Mouse (Mus musculus): ENCODE measurements around the gene Pacs1. TPM values are rescaled to one million over a fixed set of nuclear protein-coding genes. Genes with fewer than 3 reads are reported as not detected.

The Pacs1 gene
- polyA plus RNA-seq, 1 experiment, result 47.0 TPM

DNA sequence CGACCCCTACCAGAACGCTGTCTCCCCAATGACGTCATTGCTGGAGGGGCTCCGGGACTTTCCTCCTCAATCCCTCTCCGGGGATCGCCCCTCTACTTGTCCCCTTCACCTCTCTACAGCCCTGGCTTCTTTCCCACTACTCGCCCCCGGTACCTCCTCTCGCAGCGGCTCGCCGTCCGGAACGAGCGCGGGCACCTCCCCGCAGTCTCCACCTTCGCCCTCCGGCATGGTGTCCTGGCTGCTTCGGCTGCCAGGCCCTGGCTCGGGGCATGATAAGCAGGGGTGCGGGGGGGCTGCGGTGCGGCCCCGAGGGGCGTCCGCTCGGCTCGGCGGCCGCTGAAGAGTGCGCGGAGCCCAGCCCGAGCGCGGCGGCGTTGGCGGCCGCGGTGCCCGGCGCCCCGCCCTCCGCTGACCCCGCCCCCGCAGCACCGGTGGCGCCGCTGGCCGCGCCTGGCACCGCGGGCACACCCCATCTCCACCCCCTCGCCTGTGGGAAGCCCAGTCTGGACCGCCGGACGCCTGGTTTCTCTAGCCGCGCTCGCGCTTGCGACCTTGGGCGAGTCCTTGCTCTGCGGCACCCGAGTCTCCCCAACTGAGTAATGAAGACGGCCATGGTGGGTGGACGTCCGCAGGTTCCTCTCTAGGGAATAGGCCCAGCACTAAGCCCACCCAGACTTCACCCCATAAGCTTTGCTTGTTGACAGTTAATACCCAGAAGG is 187.6 kb downstream of the Pacs1 start, which contains the start of gene Tmem151a:
Gene Tmem151a (minus strand): TSS at position 387 of the 719 bp plus-strand sequence.
- peak within 1 kb of the TSS; percentile 98 for H3K27ac ChIP-seq (ENCODE audit: insufficient read depth, low read length)

DNA sequence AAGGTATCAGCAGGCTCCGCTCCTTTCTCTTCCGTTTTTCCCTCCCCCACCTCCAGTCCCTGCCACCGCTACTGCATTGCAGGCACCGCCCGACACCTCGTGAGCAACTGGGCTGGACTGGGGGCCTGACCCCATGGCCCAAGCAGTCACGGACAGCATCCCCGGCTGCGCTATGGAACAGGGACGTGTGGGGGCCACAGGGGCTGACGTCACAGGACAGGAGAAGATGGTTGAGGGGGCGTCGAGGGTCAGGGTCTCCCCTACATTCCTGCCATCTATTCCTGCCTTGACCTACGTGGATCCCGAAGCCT is 188.1 kb downstream of the Pacs1 start:
- TF ChIP-seq CTCF (IDR thresholded peaks at IDR 0.05; ENCODE audit: extremely low read depth, insufficient read depth, low read length), result no peak
- no peak for TF ChIP-seq POLR2A (IDR thresholded peaks at IDR 0.05; ENCODE audit: extremely low read depth, insufficient read depth, low read length)

More for the DNA sequence above, 187.6 kb downstream of the Pacs1 start, which contains the start of gene Tmem151a:
- TF ChIP-seq CTCF (IDR thresholded peaks at IDR 0.05; ENCODE audit: extremely low read depth, insufficient read depth, low read length) (no peak), POLR2A (IDR thresholded peaks at IDR 0.05; ENCODE audit: extremely low read depth, insufficient read depth, low read length) (peak; percentile 27)
- Histone ChIP-seq H3K4me1 (ENCODE audit: control insufficient read depth, insufficient read depth, low read length) (no peaks in the 10 kb centered on the region), H3K4me3 (ENCODE audit: insufficient read depth, low read length) (peak within 1 kb of the TSS; percentile 99)

DNA sequence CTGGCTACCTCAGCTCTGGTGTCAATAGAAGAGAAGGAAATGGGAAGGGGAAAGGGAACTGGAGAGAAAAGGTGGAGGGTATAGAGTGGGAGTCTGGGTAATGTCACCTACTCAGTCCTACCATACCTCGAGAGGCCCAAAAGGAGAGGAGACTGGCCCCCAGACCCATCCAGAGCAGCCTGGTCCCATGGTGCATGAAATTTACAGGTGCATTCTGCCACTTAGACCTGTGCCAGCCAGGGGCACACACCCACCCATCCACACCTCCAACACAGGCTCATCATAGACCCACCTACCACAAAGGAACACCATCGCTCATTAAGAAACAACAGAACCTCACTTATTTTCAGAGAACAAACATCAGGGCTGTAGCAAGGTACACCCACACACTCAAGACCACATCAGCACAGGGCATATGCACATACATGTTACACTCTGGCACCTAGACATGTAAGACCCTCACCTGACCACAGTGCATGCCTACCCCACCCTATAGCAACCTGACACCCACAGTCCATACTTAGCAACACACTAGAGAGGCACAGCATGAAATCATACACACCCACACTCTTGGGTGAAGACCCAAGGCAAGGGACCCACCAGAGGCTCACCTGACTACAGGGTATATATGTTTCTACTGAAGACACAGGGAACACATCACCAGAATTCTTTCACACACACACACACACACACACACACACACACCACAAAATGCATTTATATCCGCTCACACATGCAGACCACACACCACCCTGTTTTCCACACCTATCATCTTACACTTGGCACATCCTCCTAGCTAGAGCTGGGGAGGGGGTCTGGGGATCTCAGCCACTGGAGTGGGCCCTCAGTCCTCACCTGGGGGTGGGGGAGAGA is 188.7 kb downstream of the Pacs1 start:
- no peaks in the 10 kb centered on the region for H3K4me1 ChIP-seq (ENCODE audit: control insufficient read depth, insufficient read depth, low read length)
- peak overlapping the region; percentile 99 for H3K4me3 ChIP-seq (ENCODE audit: insufficient read depth, low read length)
- peak overlapping the region; percentile 98 for H3K27ac ChIP-seq (ENCODE audit: insufficient read depth, low read length)
- no peak; the same call in 1 of the 2 replicates for TF ChIP-seq POLR2A (IDR thresholded peaks at IDR 0.05; ENCODE audit: extremely low read depth, insufficient read depth, low read length)
- TF ChIP-seq CTCF (IDR thresholded peaks at IDR 0.05; ENCODE audit: extremely low read depth, insufficient read depth, low read length), result no peak

More for the DNA sequence above, 188.1 kb downstream of the Pacs1 start:
- Histone ChIP-seq H3K4me3 (ENCODE audit: insufficient read depth, low read length) (peak overlapping the region; percentile 99), H3K27ac (ENCODE audit: insufficient read depth, low read length) (peak overlapping the region; percentile 98), H3K4me1 (ENCODE audit: control insufficient read depth, insufficient read depth, low read length) (no peaks in the 10 kb centered on the region)

Other genes starting within 250 kb of the Pacs1 start
- gene Slc29a2, start 249.3 kb downstream of the Pacs1 start, polyA plus RNA-seq (2012; rRNA removed), result 19.8 and 21.5 TPM in 2 replicates
- 106 and 111 TPM in 2 replicates for gene B4gat1, start 234.3 kb downstream of the Pacs1 start, polyA plus RNA-seq (2012; rRNA removed)
- 4.8 and 6.8 TPM in 2 replicates for gene AC124502.3, start 234.2 kb downstream of the Pacs1 start, polyA plus RNA-seq (2012; rRNA removed)
- 29.1 and 34.8 TPM in 2 replicates for gene Brms1, start 231.8 kb downstream of the Pacs1 start, polyA plus RNA-seq (2012; rRNA removed)
- 68.7 and 69.0 TPM in 2 replicates for gene Rin1, start 222.6 kb downstream of the Pacs1 start, polyA plus RNA-seq (2012; rRNA removed)
- 5.8 and 6.3 TPM in 2 replicates for gene Cd248, start 205.0 kb downstream of the Pacs1 start, polyA plus RNA-seq (2012; rRNA removed)
- gene Tmem151a, start 187.6 kb downstream of the Pacs1 start, polyA plus RNA-seq (2012; rRNA removed), result 145 and 146 TPM in 2 replicates
- 54.7 and 56.2 TPM in 2 replicates for gene Yif1a, start 184.6 kb downstream of the Pacs1 start, polyA plus RNA-seq (2012; rRNA removed)
- gene Cnih2, start 174.6 kb downstream of the Pacs1 start, polyA plus RNA-seq (2012; rRNA removed), result 399 and 461 TPM in 2 replicates
- gene Rab1b, start 166.0 kb downstream of the Pacs1 start, polyA plus RNA-seq (2012; rRNA removed), result 197 and 202 TPM in 2 replicates
- gene Klc2, start 154.6 kb downstream of the Pacs1 start, polyA plus RNA-seq (2012; rRNA removed), result 234 and 242 TPM in 2 replicates
- gene Sf3b2, start 22.3 kb upstream of the Pacs1 start, polyA plus RNA-seq (2012; rRNA removed), result 151 and 159 TPM in 2 replicates
- gene Gal3st3, start 25.2 kb upstream of the Pacs1 start, polyA plus RNA-seq (2012; rRNA removed), result 61.9 and 62.3 TPM in 2 replicates
- gene Catsper1, start 62.6 kb upstream of the Pacs1 start, polyA plus RNA-seq (2012; rRNA removed), result not detected in 2 replicates
- gene Cst6, start 76.5 kb upstream of the Pacs1 start, polyA plus RNA-seq (2012; rRNA removed), result 22.3 and 23.9 TPM in 2 replicates
- gene Eif1ad, start 93.6 kb upstream of the Pacs1 start, polyA plus RNA-seq (2012; rRNA removed), result 26.8 and 27.0 TPM in 2 replicates
- gene Banf1, start 94.0 kb upstream of the Pacs1 start, polyA plus RNA-seq (2012; rRNA removed), result 92.0 and 104 TPM in 2 replicates
- gene Sart1, start 115.6 kb upstream of the Pacs1 start, polyA plus RNA-seq (2012; rRNA removed), result 71.0 and 76.4 TPM in 2 replicates
- gene Tsga10ip, start 129.4 kb upstream of the Pacs1 start, polyA plus RNA-seq (2012; rRNA removed), result not detected in 2 replicates
- gene Drap1, start 151.9 kb upstream of the Pacs1 start, polyA plus RNA-seq (2012; rRNA removed), result 285 and 320 TPM in 2 replicates
- gene AI837181, start 152.0 kb upstream of the Pacs1 start, polyA plus RNA-seq (2012; rRNA removed), result 99.8 and 101 TPM in 2 replicates
- 0.21 TPM in 1 of 2 replicates, not detected in the other for gene Fosl1, start 174.4 kb upstream of the Pacs1 start, polyA plus RNA-seq (2012; rRNA removed)
- gene Ccdc85b, start 184.8 kb upstream of the Pacs1 start, polyA plus RNA-seq (2012; rRNA removed), result 23.8 and 24.5 TPM in 2 replicates
- 129 and 131 TPM in 2 replicates for gene Fibp, start 187.5 kb upstream of the Pacs1 start, polyA plus RNA-seq (2012; rRNA removed)
- 0.27 and 0.53 TPM in 2 replicates for gene Ctsw, start 195.4 kb upstream of the Pacs1 start, polyA plus RNA-seq (2012; rRNA removed)
- 24.5 and 27.1 TPM in 2 replicates for gene Efemp2, start 200.8 kb upstream of the Pacs1 start, polyA plus RNA-seq (2012; rRNA removed)
- 38.6 and 39.5 TPM in 2 replicates for gene Mus81, start 215.3 kb upstream of the Pacs1 start, polyA plus RNA-seq (2012; rRNA removed)
- 1,356 and 1,455 TPM in 2 replicates for gene Cfl1, start 217.3 kb upstream of the Pacs1 start, polyA plus RNA-seq (2012; rRNA removed)
- gene 1700020D05Rik, start 230.7 kb upstream of the Pacs1 start, polyA plus RNA-seq (2012; rRNA removed), result 4.7 and 5.7 TPM in 2 replicates
- 150 and 162 TPM in 2 replicates for gene Snx32, start 237.4 kb upstream of the Pacs1 start, polyA plus RNA-seq (2012; rRNA removed)

Measured in cortical plate, adult 2 months (tissue).